Mouse (Mus musculus) bone marrow macrophage, adult 2 months (primary cell): ENCODE data around the gene Nxt1.

Experiments
- CTCF ChIP-seq: IDR thresholded peaks from 2 replicates; pipeline ENCODE4 v1.5.1; 2012; ENCODE audit warnings: low read depth, mild to moderate bottlenecking, low read length, moderate library complexity
- POLR2A ChIP-seq: IDR thresholded peaks from 2 replicates; pipeline ENCODE4 v1.6.1; 2012; ENCODE audit warnings: mild to moderate bottlenecking, low read depth, low read length, borderline replicate concordance

GRCm38 (mm10) chr2:148624484-148624883, 47.9 kb upstream of the Nxt1 start:
- TF ChIP-seq POLR2A (no peak), CTCF (no peak)
